Mouse (Mus musculus) lung, postnatal 0 days (tissue): Measurements from ENCODE around the gene Npas1.

Source experiments
- CTCF ChIP-seq: IDR thresholded peaks from 2 replicates; pipeline ENCODE4 v1.5.1; 2016; ENCODE audit warnings: antibody characterized with exemption, mild to moderate bottlenecking
- EP300 ChIP-seq: IDR thresholded peaks from 2 replicates; pipeline ENCODE4 v1.6.1; 2016; ENCODE audit warnings: antibody characterized with exemption, mild to moderate bottlenecking, control low read depth

GRCm38 (mm10) chr7:16418713-16419112 lies 58.8 kb downstream of the Npas1 start:
- TF ChIP-seq CTCF (peak; percentile 40), EP300 (0 out of 2 replicates have a peak, but pooled peaks have one; percentile 20)
